Mouse (Mus musculus): ENCODE measurements around the gene Iyd. TPM values are rescaled to one million over a fixed set of nuclear protein-coding genes. Genes with fewer than 3 reads are reported as not detected.

Iyd gene
- polyA plus RNA-seq, 1 experiment from 2014 or later: 7.8 TPM

- Histone ChIP-seq H3K27me3 (ENCODE audit: control insufficient read depth, insufficient read depth, low read length) (no peaks in the 10 kb centered on the region), H3K36me3 (ENCODE audit: control insufficient read depth, insufficient read depth, low read length) (no peaks in the 10 kb centered on the region), H3K4me1 (ENCODE audit: control insufficient read depth, insufficient read depth, low read length) (no peaks in the 10 kb centered on the region), H3K4me2 (replicated peaks; ENCODE audit: low read depth, low read length) (no peak overlapping the region), H3K4me3 (ENCODE audit: low read depth, low read length) (no peak overlapping the region), H3K27ac (ENCODE audit: low read length) (no peak overlapping the region), H3K9ac (replicated peaks; ENCODE audit: low read depth, low read length) (no peak overlapping the region), H3K9me3 (ENCODE audit: control insufficient read depth, low read depth, low read length) (no peaks in the 10 kb centered on the region)
- WGBS: 72% methylated on average over 3 of the region's 3 CpGs
- no peak for ATAC-seq (ENCODE audit: insufficient number of reproducible peaks, insufficient read depth, low FRiP score, low read depth)
Measured at GRCm38 (mm10) chr10:3597760-3598159, 57.7 kb downstream of the Iyd start.

Other genes with a start within 250 kb of the Iyd start
- gene Ppp1r14c, start 174.2 kb upstream of the Iyd start, polyA plus RNA-seq (2014; fragmentation: Nextera tagmentation; extraction: Ambion mirVana): 2.7 and 3.0 TPM in 2 replicates
- 16.4 and 18.8 TPM in 2 replicates for gene Plekhg1, start 200.1 kb downstream of the Iyd start, polyA plus RNA-seq (2014; fragmentation: Nextera tagmentation; extraction: Ambion mirVana)